Mouse (Mus musculus): ENCODE measurements around the gene Zcchc18. TPM values are rescaled to one million over a fixed set of nuclear protein-coding genes. Genes with fewer than 3 reads are reported as not detected.

Gene Zcchc18
- polyA plus RNA-seq, 2 experiments = 0.04 to 0.14 TPM

- no peak for DNase-seq (ENCODE audit: low read depth in 3 of 3, low spot score in 3 of 3)
- peak overlapping the region; percentile 63 for H3K9ac ChIP-seq (replicated peaks)
- H3K27me3 ChIP-seq (ENCODE audit: control insufficient read depth, insufficient read depth, low read length) = no peaks in the 10 kb centered on the region
- peaks cover 0 to 2% of the 10 kb centered on the region in 2 experiments; a peak in 1 of 4 replicates for H3K4me1 ChIP-seq (replicated peaks; ENCODE audit: control insufficient read depth in 2 of 2, insufficient read depth in 2 of 2, low read length in 1 of 2)
- peak overlapping the region; percentile 65 for H3K4me2 ChIP-seq (ENCODE audit: low read depth)
- no peak overlapping the region for H3K27ac ChIP-seq
- peak overlapping the region; percentile 68 to 76 for H3K4me3 ChIP-seq (ENCODE audit: insufficient read depth in 1 of 2, low read depth in 2 of 2, low read length in 2 of 2)
- ATAC-seq (ENCODE audit: insufficient read depth) = no peak
- H3K36me3 ChIP-seq (replicated peaks; ENCODE audit: control insufficient read depth, insufficient read depth, low read depth) = no peaks in the 10 kb centered on the region
- TF ChIP-seq EP300 (IDR thresholded peaks at IDR 0.05; ENCODE audit: low read depth) (no peak), CTCF (IDR thresholded peaks at IDR 0.05; ENCODE audit: low read depth) (no peak)
- H3K9me3 ChIP-seq (ENCODE audit: control insufficient read depth, low read length) = no peaks in the 10 kb centered on the region
- 37% methylated on average over 7 of the region's 7 CpGs for WGBS (ENCODE audit: insufficient replicate concordance)
Measured at GRCm38 (mm10) chrX:137038502-137038901, 45.5 kb downstream of the Zcchc18 start.

Other genes with a start within 250 kb of the Zcchc18 start
- gene Morf4l2, start 249.5 kb upstream of the Zcchc18 start, polyA plus RNA-seq (2012; rRNA removed) = 73.8 and 111 TPM in 2 replicates
- gene Morf4l2, start 249.5 kb upstream of the Zcchc18 start, polyA plus RNA-seq (2014; fragmentation: Nextera tagmentation; extraction: Ambion mirVana) = 191 and 193 TPM in 2 replicates
- gene Glra4, start 213.0 kb upstream of the Zcchc18 start, polyA plus RNA-seq (2012; rRNA removed) = not detected in 2 replicates
- not detected in 2 replicates for gene Glra4, start 213.0 kb upstream of the Zcchc18 start, polyA plus RNA-seq (2014; fragmentation: Nextera tagmentation; extraction: Ambion mirVana)
- 0.73 and 0.80 TPM in 2 replicates for gene Plp1, start 170.5 kb upstream of the Zcchc18 start, polyA plus RNA-seq (2012; rRNA removed)
- gene Plp1, start 170.5 kb upstream of the Zcchc18 start, polyA plus RNA-seq (2014; fragmentation: Nextera tagmentation; extraction: Ambion mirVana) = 0.17 and 0.19 TPM in 2 replicates
- gene Rab9b, start 124.4 kb upstream of the Zcchc18 start, polyA plus RNA-seq (2012; rRNA removed) = 0.01 TPM in 1 of 2 replicates, not detected in the other
- gene Rab9b, start 124.4 kb upstream of the Zcchc18 start, polyA plus RNA-seq (2014; fragmentation: Nextera tagmentation; extraction: Ambion mirVana) = not detected in 2 replicates
- not detected in 2 replicates for gene H2bfm, start 65.8 kb upstream of the Zcchc18 start, polyA plus RNA-seq (2012; rRNA removed)
- not detected in 2 replicates for gene H2bfm, start 65.8 kb upstream of the Zcchc18 start, polyA plus RNA-seq (2014; fragmentation: Nextera tagmentation; extraction: Ambion mirVana)
- 1.4 and 4.1 TPM in 2 replicates for gene Tmsb15b2, start 17.7 kb upstream of the Zcchc18 start, polyA plus RNA-seq (2012; rRNA removed)
- 7.0 and 9.8 TPM in 2 replicates for gene Tmsb15b2, start 17.7 kb upstream of the Zcchc18 start, polyA plus RNA-seq (2014; fragmentation: Nextera tagmentation; extraction: Ambion mirVana)
- 0.61 and 0.67 TPM in 2 replicates for gene Tmsb15l, start 16.3 kb upstream of the Zcchc18 start, polyA plus RNA-seq (2012; rRNA removed)
- 0.46 and 0.67 TPM in 2 replicates for gene Tmsb15l, start 16.3 kb upstream of the Zcchc18 start, polyA plus RNA-seq (2014; fragmentation: Nextera tagmentation; extraction: Ambion mirVana)
- 0.56 and 1.7 TPM in 2 replicates for gene Tmsb15b1, start 16.3 kb upstream of the Zcchc18 start, polyA plus RNA-seq (2012; rRNA removed)
- gene Tmsb15b1, start 16.3 kb upstream of the Zcchc18 start, polyA plus RNA-seq (2014; fragmentation: Nextera tagmentation; extraction: Ambion mirVana) = 2.8 and 5.2 TPM in 2 replicates
- gene Slc25a53, start 45.1 kb downstream of the Zcchc18 start, polyA plus RNA-seq (2012; rRNA removed) = 1.3 and 1.4 TPM in 2 replicates
- gene Slc25a53, start 45.1 kb downstream of the Zcchc18 start, polyA plus RNA-seq (2014; fragmentation: Nextera tagmentation; extraction: Ambion mirVana) = 2.1 and 2.6 TPM in 2 replicates
- 0.28 and 0.46 TPM in 2 replicates for gene Fam199x, start 56.4 kb downstream of the Zcchc18 start, polyA plus RNA-seq (2012; rRNA removed)
- gene Fam199x, start 56.4 kb downstream of the Zcchc18 start, polyA plus RNA-seq (2014; fragmentation: Nextera tagmentation; extraction: Ambion mirVana) = 0.76 and 0.99 TPM in 2 replicates
- not detected in 2 replicates for gene Esx1, start 128.9 kb downstream of the Zcchc18 start, polyA plus RNA-seq (2012; rRNA removed)
- not detected in 2 replicates for gene Esx1, start 128.9 kb downstream of the Zcchc18 start, polyA plus RNA-seq (2014; fragmentation: Nextera tagmentation; extraction: Ambion mirVana)